Mouse (Mus musculus) urinary bladder, adult 18-20 months (tissue): ENCODE results near the gene Birc6.

Experiments
- DNase-seq, 2 experiments: peaks; one replicate each; pipeline ENCODE4 v3.0.0; 2022; ENCODE audit warnings: low spot score in 2 of 2, mixed read lengths in 2 of 2

Gene Birc6

DNA sequence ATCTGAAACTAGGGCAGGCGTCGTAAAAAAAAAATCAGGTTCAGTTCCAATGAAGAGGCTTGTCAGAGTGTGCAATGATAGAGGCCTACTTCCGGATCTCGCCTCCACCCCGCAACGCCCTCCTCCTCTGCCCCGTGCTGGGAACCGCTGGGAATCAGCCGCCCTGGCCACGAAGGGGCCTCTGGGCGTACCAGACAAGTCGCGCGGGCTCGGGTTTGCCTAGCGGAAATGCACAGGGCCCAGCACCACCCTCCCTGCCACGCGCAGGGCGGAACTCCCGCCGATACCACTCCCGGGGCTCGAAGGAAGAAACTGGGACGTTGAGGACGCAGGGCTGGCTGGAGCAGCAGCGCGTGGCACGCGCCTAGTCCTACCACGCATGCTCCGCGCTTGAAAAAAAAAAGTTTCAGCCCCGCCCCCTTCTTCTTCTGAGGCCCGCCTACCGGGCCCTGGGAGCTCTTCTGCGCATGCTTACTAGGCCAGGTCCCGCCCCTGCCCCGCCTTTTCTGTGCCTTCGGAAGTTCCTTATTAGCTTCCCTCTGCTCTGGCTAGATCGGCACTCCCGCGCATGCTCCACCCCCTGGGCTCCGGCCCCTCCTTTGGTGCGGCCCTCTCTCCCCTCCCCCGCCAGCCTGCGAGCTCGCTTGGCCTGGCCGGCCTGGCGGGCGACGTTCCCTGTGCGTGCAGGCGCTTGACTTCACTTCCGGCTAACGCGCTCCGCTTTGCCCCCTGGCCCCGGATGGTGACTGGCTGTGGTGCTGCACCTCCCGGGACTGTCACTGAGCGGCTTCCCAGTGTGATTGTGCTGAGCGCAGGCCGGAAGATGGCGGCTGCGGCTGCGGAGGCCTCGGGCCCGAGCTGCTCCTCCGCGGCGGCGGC is at the start of gene Birc6:
Gene Birc6, plus strand, starts transcription at position 567 of the 879 bp plus-strand sequence.
- peak; percentile 100 for DNase-seq

DNA sequence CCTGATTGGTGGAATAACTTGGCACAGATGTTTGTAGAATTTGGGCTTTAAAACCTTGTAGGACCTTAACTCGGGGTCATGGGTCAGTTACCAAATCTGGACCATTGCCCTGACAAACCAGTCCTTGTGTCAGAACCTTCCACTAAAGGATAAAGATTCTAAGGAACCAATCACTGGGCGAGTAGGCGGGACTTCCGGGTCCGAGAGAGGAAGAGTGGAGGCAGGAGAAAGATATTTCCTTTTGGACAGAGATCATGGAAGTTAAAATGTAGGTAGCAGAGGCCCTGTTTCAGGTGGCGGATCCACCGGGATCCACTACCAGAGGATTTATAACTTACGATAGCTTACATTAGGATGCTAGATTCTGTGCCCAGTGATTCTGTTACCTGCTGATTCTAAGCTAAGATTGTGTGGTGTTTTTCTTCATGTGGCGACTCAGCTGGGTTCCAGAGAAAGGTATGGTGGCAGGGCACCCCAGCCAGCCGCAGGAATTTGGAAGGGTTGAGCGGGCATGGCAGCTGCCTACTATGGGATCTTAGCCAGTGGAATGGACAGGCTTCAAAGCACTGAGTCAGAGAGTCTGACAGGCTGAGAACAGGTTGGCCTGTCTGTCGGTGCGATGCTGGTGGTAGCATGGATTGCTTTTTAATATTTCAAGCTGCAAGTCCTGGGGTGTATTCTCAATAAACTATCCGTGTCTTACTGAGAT is 47.6 kb upstream of the Birc6 start:
- no peak for DNase-seq

DNA sequence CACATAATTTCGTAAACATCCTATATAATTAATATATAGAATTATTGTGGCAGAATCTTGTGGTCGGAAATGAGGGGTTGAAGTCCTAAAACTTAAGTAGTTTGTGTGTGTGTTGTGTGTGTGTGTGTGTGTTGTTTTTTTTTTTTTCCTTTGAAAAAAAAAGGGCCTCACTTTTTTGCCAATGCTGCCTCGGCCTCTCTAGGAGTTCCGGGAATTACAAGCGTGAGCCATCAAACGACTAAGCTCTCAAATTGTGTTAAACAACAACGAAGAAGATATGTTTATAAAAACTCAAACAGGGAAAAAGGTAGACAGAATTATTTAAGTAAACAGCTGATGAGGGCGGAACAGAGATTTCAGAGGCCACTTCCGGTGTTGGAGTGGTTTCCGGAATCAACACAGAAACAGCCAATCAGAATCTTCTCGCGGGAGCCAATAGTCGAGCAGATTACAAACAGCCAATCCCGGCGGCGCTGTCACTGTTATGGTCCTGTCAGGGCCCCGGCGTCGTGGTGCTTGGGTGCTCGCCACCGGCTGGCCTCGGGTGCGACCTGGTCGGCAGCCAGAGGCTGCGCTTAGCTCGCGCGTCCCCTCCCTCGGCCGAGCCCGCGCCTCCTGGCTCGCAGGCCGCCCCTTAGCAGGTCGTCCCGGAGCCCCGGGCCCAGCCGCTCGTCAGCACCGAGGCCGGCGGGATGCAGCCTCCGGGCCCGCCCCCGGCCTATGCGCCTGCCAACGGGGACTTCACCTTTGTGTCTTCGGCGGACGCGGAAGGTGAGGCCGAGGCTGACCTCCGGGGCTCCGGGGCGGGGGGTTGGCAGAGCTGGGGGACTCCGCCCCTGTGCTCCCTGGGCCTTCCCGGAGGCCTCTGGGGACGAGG is 38.8 kb upstream of the Birc6 start, which contains the start of gene Yipf4:
Gene Yipf4, plus strand, starts transcription at position 470 of the 877 bp plus-strand sequence.
- DNase-seq = peak; percentile 93 to 96

DNA sequence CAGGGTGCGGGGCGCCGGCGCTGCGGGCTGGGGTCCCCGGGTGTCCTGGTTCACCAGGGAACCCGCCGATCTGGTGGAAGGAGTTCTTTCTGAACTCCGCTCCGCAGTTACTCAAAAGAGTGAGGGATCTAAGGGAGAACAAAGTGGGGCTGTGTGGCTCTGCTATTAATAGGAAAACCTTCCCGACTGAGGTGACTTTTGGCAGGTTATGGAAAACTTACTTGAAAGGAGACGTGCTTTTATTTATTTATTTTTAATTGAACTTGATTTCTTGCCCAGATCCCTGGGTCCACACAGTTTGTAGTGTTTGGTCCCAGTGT is 38.2 kb upstream of the Birc6 start:
- DNase-seq = no peak

DNA sequence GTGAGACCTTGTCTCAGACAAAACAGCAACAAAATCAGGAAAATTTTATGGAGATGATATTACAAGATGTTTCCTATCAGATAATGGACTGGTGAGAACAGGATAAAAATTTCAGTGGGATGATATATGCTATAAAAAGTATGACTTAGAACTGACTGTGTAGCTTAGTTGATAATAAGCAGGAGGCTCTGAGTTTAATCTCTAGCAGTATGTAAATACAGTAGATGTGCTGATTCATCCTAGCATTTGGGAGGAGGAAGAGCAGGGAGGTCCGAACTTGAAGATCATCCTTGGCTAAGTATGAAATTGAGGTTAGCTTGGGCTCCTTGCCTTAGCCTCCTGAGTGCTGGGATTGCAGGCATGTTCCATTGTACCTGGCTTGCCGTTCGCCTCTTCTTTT is 36.5 kb upstream of the Birc6 start:
- no peak for DNase-seq

DNA sequence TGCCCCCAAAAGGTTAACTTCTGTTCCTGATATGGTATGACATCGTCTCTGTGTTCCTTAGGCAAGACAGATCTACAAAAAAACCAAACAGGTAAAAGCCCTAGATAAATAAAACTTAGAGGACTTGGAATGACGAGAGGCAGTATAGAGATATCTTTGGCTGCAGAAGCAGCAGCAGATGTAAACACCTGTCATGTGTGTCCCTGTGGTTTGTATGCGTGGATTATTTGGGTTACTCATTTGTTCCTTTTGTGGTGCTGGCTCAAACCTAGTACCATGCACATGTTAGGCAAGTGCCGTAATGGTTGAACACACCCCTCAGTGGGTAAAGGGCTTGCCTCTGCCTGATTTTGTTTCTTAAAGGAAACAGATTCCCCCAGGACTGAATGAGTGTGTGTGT is 27.9 kb upstream of the Birc6 start:
- DNase-seq = no peak

DNA sequence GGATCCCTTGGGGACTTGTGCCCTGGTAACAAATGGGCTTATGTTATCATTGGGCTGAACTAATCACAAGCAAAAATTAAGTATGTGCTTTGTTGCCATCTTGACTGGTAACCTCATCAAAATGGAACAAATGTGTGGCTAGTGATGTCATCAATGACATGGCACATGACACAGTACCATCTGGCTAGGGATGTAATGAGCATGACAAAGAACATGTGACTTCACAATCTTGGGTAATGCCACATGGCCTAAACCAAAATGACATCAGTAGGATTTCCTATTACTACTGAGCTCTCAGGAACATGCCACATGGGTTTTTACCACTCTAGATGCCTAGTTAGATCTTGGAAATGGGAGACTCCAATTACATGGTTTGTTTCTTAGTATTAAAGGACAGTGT is 27.0 kb upstream of the Birc6 start:
- DNase-seq = no peak

DNA sequence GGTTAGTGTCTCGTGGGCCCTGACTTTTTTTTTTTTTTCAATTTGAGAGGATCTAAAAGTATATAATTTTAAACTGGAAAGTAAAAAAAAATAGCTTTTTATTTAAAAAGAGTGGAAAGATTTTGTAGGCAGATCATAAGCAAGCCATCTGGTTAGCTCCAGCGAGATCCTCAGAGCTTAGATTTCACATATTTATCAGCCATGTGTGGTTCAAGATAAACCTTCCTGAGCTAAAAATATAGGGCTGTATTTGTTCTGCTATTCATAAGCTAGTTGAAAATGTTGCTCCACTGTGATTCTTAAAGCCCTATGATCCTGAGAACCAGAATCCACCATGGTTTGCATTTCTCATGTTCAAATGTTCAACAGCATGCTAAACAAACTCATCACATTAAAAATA is 20.2 kb upstream of the Birc6 start:
- no peak for DNase-seq

DNA sequence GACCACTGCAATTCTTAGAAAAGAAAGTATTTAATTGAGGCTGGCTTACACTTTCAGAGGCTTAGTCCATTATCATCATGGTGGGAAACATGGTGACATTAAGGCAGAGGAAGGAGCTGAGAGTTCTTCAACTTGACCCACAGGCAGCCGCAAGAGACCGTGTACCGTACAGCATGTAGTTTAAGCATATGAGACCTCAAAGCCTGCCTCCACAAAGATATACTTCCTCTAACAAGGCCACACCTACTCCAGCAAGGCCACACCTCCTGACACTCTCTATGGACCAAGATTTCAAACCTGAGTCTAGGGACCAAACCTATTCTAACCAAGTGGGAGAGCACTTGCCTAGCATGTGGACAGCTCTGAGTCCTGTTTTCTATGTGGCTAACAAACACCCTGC is 19.5 kb upstream of the Birc6 start:
- DNase-seq = no peak

DNA sequence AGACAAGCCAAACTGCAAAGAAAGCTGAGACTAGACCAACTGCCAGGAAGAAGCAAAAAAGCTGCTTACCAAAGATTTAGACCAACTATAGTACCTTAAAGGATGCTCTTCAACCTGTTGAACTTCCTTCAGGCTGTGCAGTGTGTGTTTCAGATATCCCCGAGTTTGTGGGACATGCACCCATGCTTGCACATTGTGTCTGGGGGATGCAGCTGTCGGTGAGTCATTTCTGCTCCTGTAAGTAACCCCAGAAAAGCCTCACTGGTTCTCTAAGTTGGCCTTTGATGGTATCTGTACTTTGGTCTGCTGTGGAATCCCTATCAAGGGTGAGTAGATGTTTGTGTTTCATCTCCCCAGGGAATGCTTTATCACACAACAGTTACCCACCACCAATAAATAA is 15.8 kb upstream of the Birc6 start:
- DNase-seq = no peak

DNA sequence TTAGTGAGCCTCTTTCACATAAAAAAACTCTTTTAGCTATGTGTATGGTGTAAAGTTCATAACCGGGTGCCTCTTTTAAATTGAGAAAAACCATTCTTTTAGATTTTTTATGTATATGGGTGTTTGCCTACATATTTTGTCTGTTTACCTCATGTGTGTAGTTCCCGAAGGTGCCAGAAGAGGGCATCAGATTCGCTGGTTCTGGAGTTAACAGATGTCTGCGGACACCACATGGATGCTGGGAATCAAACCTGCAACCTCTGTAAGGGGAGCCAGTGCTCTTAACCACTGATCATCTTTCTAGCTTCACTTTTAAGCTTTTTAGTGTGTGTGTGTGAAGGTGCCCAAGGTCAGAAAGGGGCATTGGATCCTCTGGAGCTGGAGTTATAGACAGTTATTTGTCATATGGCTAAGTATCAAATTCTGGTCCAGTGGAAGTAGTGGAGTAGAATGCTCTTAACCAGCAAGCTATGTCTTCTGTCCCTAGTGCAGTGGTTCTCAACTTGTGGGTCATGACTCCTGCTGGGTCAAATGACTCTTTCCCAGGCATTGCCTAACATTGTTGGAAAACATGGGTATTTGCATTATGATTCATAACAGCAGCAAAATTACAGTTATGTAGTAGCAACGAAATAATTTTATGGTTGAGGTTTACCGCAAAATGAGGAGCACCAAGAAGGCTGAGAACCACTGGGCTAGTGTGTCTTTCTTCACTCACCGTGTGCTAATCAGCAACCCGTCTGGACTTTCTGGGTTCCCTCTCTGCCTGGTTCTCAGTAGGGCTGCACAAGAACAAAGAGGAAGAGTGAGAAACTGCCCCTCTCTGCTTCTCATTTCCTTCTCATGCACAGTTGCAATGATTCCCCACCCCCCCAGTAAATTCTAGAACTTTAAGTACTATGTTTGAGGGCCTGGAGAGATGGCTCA is 5.0 kb upstream of the Birc6 start:
- DNase-seq = no peak

DNA sequence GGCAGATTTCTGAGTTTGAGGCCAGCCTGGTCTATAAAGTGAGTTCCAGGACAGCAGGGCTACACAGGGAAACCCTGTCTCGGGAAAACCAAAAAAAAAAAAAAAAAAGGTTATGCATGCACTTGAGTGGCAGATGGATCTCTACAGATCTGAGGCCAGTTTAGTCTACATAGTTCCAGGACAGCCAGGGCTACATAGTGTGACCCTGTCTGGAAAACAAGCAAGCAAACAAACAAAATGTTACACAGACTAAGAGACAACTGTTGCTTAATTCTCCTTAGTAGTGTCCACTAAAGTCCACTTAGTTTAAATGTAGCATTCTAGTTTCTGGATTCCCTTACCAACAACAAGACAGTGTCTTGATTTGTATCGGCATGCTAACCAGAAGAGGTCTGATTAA is 2.0 kb upstream of the Birc6 start:
- no peak for DNase-seq

DNA sequence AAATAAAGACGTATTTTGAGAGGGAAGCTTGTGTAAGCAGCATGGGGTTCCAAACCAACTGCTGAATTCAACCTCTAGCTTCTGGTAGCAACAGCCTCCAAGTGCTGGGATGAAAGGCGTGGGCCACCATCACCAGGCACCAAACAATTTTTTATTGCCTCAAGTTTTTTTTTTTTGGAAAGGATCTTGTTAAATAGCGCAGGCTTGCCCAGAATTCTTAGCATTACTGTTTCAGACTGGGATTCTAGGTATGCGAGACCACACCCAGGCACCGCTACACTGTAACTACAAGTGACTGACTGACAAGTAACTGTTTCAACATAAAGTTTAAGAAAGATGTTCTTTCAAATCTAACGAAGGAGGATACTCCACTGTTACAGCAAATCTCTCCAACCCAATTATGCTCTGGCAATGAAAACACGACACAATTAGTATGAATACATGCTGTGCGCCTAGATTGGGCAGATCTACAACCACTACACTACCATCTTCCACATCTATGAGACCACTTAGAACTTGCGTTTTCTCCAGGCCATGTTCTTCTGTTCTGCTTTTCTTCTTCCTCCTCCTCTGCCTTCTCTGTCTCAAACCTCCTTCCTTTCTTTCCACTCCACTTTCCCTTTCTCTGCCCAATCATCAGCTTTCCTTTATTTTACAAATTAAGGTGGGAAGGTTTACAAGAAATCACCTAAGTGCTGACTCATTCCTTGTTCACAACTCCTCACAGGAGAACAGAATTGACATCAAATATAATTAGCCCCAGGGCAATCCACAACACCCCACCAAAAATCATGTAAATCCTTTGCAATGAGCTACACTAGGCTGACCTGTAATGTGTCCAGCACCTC is 1.1 kb upstream of the Birc6 start:
- DNase-seq = no peak

DNA sequence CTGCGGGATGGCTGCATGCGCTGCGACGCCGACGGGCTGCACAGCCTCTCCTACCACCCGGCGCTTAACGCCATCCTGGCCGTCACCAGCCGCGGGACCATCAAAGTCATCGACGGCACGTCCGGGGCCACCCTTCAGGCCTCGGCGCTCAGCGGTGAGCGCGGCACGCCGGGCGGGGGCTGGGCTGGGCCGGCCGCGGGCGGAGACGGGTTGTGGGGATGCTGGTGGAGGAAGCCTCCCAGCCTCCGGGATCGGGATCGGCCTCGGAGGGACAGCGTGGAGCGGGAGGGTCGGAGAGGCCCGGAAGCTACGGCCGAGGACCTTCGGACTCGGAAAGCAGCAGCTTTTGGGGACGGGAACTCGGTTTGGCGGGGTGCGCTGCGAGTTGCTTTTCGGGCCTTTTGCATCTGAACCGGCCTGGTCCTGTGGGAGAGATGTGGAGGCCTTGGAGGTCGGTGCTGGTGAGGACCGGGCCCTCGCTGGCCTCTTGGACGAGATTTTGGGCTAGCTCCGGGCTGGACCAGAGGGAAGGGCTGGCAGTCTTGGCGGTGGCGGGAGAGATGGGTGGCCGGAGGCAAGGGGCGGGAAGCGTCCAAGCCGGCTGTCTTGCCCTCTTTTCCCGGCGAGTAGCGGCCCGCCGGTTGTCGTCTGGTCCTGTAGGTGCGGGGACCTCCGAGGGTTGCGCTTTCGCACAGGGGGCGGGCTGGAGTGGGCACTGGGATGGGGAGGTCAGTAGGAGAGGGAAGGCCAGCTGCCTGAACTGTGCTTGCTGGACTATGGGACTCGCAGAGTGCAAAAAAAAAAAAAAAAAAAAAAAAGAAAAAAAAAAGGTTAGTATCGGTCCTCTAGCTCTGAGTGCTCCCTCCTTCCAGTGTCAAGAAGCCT is 795 bp downstream of the Birc6 start:
- DNase-seq = peak in 1 of 2 experiments; percentile 36

DNA sequence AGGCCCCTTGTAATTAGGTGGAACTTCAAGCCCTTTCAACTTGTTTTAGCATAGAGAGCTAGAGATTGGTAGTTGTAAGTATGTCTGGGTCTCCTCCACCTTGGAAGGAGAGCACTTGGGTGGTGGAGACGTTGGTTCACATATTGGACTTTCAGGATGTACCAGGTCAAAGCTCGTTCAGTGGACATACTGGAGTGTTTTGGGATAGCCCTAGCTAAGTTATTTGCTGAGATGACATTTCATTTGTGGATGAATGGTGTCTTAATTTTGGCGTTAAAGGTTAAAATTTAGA is 1.4 kb downstream of the Birc6 start:
- no peak for DNase-seq

DNA sequence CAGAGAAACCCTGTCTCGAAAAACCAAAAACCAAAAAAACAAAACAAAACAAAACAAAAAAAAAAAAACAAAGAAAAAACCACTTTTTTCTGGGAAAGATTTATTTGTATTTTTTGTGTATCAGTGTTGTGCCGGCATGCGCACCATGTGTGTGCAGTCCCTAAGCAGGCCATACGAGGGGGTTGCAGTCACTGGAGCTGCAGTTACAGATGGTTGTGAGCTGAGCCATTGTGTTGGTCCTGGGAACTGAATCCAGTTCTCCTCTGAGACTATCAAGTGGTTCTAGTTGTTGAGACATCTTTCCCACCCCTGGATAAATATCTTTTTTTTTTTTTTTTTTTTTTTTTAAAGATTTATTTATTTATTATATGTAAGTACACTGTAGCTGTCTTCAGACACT is 6.9 kb downstream of the Birc6 start:
- DNase-seq = no peak

DNA sequence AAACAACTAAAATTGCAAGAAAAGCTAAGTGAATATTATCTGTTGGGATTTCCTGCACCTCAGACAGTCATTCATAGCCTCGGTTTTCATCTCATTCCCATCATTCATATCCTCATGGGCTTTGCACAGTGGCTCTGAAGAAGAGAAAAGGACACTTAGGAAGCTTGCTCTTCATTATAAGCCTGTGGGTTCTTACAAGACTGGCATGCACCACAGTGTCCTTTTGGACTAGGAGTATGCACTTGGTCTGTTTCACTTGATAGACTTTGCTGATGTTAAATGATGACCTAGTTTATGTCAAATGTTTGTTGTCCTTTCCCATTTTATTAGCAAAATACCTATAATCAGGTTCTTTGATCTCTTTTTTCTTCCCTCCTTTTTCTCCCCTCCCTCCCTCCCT is 9.4 kb downstream of the Birc6 start:
- no peak for DNase-seq

DNA sequence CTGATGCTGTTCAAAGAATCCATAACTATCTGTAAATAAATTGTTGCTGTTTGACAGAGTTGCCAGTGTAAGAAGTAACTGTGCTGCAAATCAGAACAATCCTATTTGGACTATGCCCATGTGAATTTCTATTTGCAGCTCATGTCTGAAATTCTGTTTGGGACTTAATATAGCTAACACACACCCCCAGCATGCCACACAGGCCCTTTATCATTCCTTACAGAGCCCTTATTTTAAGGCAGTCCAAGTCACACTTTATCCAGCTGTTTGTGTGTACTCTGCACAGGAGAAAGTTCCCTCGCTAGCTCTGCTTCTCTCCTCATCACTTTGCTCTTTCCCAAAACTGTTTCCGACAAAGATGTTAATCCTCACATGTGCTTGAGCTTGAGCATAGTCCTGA is 15.5 kb downstream of the Birc6 start:
- no peak for DNase-seq

DNA sequence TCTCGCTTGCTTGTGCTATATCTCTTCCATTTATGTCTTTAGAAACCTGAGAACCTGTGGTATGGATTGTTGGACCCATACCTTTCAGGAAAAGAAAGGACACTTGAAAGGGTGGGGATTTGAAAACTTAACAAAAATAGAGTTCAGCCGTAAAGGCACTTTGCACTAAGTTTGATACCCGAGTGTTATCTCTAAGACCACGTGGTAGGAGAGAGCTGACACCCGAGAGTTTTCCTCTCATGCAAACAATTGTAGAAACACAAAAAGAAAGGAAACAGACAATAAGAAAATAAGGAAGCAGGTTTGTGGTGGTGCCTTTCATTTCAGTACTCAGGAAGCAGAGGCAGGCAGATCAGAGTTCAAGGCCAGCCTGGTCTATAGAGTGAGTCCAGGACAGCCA is 26.0 kb downstream of the Birc6 start:
- DNase-seq = no peak

DNA sequence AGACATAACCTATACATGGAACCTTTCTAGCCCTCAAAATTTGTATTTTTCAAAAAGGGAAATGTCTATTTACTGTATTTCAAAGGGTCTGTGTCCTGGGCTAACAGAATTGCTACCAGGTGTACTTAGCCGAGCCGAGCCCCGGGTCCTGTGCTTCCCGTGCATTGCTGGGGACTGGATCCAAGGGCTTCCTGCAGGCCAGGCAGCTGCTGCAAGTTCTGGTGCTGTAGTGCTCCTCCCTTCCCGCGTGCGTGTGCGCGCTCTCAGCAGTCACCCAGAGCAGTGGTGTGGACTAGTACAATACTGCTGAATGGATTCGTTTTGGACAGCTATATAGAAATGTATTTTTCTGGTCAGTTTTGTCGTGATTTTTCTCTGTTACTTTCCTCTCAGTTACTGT is 31.8 kb downstream of the Birc6 start:
- DNase-seq = no peak
